Mouse (Mus musculus) spleen, postnatal 36 days (tissue): ENCODE measurements around the gene Pou2af1.

Experiments used
- DNase-seq, 2 experiments: peaks; one replicate each; pipeline ENCODE4 v3.0.0; 2022; ENCODE audit warnings: low spot score in 2 of 2, mixed read lengths in 1 of 2

Pou2af1 gene

DNA sequence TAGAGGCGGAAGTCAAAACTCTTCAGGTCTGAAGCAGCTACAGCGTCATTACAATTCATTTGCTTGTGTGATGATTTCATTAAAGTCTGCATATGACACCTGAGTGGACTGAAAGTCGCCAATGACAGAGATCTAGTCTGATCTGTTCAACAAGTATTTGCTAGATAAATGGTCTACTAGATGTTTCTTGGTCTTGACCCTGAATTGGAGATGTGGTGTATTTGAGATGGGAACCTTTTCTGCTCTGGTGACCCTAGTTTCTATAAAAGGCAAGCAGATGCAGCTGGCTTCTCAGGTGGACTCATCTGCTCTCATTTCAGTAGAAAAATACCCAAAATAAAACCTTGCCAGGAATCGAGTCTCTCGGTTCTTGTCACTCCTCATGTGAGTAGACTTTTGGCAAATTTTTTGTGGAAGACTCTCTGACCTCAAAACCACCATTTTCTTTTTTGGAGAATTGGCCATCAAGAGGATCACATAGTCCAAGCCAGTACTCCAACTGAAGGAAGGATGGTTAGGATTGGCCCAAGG is 12.2 kb downstream of the Pou2af1 start:
- peak; percentile 35 to 38 for DNase-seq

DNA sequence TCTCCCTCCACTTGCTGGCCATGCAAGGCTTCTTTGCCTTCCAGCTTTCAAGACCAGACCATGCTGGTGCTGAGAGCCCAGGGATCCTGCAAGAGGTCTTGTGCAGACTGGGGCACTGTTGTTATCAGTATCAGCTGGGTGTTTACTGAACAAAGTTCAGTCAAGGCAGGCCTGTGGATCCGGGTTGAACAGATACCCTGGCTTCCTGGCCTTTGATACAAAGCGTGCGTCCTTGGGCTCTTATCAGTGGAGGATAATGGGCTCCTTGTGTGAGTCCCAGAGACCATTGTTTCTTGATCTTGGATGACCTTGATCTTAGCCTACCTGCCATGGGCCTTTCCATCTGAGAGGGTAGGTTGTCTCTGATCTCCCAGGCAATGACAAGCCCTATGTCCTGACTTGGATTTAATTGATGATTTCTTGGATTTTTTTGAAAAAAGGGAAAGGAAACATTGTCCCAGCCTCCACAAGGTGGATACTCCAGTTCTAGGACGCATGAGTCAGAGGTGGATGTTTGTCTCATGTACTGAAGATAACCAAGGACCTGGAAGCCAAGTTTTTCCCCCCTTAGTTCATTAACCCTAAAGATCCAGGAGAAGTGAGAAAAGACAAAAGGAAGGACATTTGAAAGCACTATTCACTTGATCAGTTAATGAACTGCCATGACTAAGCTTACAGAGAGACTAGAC is 17.3 kb downstream of the Pou2af1 start:
- no peak for DNase-seq

DNA sequence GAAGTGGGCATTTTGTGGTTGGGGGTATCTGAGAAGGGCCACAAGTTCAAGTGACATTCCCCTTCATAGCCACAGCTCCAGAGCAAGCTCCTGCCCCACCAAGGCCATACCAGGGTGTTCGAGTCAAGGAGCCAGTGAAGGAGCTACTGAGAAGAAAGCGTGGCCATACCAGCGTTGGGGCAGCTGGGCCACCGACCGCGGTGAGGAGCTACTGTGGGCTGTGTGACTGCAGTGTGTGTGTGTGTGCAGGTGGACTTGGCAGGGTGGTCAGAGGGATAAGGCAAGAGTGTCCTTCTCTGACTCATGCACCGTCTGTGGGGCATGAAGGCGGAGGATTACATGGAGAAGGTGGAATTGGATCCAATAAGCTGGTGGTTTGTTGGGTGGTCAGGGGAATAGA is 18.7 kb downstream of the Pou2af1 start:
- DNase-seq: no peak

DNA sequence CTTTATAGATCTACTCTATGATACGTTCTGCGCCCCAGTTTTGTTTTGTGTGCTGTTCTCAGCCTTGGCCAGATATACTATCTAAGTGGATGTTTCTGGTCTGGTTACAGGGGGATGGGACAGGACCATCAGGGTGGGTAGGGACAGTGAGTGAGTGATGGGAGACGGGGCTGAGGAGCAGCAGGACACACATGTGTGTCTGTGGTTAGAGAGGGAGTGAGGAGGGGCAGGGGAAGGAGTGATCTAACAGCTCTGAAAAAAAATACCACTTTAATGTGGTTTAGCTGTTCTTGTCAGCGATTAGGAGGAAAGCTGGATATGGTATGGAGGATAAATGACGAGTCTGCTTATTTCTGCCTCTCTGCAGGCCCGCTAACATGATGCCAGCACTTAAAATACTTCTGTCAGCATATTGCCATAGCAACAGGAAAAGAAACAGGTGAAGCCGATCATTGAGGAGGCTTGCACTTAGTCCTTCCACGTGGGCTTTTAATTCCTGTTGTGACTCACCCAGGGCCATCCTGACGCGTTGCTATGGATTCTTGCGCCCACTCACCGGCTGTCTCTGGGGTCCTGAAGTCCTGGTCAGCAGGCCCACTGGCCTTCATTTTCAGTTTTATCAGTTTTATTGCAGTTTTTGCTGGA is 25.4 kb downstream of the Pou2af1 start:
- no peak for DNase-seq

DNA sequence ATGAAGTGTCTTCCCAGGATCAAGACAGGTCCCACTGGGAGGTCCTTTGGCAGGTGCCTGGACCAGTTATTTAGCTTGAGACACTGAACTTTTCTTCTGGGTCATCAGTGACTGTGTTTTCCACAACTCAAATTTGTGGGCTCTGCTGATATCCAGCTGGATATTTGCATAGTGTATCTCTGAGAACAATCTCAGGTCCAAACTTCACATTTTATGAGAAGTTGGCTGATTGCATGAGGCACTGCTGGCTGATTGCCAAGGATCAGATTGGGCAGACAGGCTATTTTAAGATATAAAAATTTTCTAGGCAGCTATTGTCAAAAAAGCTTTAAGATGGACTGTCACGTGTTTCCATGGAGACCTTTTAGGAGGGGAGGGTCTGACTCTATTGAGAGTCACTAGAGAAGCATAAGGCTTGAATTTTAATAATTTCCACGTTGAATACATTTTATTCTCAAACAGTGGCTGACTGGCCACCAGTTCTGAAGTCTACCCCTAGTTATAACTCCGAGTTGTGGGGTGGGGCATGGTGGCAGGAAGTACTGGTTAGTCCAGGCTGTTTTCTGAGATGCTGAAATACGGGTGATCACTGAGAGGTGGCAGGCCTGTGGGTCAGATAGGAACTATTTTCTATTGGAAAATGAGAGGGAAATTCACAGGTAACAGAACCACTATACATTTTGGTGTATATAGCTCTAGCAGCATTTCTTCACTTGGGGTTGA is 43.4 kb downstream of the Pou2af1 start:
- DNase-seq: no peak

DNA sequence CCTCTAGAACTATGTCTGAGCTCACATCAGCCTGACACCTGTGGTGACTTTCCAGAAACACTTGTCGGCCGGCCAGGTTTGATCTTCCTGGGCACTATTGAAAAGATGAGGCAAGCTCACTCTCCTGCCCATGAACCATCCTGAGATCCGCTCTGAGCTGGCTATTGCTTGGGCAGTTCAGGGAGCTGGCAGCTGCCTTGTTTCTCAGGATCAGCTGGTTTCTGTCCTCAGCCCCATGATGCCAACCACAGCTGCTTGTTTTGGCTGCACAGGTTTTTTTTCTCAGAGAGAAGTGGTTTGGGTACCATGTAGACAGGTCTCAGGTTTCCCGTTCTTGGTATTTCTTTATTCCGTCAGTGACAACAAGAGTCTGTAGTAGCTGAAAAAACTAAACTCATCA is 44.9 kb downstream of the Pou2af1 start:
- no peak for DNase-seq

DNA sequence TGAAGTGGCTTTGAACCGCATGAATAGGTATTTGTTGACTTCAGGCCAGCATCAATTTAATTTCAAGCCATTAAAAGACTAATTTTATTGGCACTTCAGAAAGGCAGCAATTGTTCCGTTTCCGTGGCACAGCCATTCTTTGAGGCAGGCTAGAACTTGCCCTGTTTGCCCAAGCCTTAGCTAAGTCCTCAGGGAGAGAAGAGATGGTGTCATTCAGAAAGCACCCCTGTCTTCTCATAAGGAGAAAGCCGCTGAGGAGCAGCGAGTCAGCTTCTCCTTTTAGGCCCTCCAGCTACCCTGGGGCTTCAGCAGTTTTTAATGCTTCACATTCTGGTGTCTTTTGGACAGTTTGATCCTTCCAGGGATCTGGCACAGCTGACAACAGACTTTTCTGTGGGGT is 55.3 kb downstream of the Pou2af1 start:
- DNase-seq: no peak

DNA sequence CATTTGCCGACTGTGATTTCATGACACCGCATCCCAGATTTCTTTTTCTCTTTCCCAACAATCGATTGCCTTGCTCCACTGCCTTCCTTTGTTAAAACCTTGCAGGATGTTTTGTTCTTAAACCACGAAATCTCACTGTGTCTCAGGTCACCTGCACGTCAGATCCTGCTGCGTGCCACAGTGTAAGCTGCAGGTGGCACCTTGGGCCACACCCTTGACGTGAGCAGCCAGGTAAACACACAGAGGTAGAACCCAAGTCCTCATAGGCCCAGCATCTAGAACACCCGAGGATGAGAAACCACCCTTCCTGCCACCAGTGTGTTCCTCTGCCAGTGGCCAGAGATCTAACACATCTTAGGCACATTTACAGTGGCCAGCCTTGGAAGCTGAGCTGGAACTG is 57.6 kb downstream of the Pou2af1 start:
- no peak for DNase-seq

DNA sequence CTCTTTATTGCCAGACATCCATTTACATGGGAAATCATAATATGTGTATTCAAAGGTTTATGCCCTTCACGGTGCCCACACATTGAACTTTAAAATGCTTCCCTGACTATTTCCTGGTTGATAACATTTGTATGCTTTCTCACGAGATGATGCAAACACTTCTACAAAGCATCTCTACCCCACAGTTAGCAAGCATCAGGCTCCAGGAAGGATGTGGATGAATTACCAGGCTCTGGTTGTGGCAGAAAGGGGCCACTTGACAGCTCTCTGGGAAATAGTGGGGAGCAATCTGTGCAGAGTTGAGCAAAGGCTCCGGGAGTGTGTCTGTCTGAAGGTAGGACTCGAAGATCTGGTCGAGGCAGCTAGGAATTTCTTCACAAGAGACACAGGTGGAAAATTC is 58.6 kb downstream of the Pou2af1 start:
- DNase-seq: no peak

DNA sequence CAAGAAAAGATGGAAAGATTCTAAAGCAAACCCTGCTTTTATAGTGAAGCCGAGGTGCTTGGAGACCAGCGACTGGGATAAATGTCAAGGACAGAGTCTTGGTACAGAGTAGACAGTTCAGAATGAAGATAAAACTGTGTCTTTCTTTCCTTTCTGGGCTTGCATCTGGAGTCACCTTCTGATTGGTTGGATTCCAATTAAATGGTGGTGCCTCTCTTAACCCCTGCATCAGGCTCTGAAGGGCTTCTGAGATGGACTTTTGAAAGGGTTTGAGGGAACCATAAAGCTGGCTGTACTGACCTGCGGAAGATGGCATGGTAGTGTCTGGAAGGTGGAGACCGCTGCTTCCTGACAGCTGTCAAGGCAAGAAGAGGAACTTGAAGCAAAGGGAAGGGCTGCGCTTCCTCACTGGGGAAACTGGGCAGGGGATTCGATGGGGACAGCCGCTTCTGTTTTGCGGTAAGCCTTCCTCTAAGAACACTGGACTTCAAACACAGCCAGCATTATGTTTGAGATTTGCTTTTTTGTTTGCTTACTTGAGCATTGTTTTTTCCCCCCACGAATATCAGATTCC is 60.2 kb downstream of the Pou2af1 start:
- DNase-seq: peak; percentile 20 to 23

DNA sequence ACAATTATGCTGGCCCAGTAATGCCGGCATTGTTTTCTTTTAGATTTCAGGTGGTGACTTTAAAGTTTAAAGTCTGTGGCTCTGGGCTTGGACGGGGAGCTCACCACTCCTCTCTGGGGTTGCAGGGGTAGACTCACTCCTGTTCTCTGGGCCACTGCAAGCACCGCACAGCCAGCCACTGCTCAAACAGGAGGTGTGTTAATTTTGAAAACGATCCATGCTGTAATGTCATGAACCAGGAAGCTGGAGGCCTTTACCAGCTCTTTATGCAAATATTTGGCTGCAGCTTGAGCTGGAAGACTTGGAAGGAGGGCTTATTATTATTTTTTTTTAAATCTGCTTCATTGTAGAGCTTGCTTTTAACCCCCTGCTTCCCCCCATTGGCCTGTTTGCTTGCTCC is 61.2 kb downstream of the Pou2af1 start:
- no peak for DNase-seq

DNA sequence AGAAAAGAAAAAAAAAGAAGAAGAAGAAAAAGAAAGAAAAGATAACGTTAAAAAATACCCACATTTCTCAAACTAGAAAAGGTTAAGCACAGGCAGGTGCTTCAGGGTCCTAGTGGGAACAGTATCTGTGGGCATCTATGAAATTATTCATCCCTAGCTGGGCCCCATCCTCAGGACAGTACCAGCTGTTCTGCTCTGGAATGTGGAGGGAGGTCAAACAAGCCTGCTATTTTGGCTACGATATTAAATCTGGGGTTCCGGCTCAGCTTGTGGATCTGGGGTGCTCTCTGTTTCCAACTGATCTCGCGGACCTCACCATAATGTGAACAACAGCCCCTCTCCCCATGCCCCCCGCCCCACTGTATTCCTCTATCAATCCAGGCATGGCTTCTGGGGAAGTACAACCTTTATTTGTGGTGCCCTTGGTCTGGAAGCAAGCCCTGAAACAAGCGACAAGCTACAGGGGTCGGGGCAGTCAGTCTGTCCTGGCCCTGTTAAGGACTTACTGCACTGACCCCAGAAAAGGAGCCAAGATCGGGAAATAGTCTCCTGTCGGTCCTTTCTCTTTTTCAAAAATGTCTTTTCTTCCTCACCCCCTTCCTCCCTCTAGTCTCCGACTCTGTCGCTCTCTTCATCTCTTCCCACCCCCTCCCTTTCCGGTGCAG is 64.5 kb downstream of the Pou2af1 start:
- DNase-seq: no peak

DNA sequence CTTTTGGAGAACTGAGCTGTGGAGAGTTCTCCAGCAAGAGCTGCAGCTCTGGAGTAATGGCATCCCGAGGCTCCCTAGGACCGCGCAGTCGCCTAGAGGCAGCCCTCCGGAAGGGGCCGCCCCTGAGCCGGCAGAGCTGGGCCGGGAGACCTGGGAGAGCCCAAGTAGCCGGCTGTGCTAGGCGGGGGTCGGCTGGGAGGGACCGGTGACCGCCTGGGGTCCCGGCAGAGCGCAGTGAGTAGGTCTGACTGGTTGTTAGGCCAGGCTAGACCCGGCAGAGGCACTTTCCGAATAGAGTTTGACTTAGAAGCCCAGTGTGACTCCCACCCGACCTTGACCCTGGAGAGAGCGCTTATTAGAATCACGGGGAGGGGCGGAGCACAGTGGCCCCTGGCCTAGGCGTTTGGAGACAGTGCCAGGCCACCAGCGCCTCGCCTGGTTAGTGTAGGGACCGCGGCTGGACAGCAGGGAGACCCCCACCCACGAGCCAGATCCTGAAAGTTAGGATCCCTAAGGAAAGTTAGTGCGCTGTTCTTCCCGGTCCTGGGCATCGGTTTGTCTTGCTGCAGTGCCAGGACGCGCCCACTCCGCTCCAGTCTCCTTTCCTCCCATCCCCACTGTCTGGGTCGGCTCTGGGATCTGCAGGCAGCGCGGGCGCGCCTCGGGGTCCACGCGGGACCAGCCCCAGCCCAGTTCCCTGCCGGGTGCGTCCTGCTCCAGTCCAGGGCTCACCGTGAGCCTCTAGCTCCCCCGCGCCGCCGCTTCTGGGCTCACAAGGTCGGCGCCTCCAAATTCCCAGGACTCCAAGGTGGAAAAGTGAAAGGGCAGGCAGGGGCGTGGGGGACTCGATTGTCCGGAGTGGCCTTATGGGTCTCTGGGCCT is 65.2 kb downstream of the Pou2af1 start, which contains the start of gene Colca2:
Gene Colca2, minus strand, starts transcription at position 70 of the 882 bp plus-strand sequence.
- peak; percentile 17 to 19 for DNase-seq

DNA sequence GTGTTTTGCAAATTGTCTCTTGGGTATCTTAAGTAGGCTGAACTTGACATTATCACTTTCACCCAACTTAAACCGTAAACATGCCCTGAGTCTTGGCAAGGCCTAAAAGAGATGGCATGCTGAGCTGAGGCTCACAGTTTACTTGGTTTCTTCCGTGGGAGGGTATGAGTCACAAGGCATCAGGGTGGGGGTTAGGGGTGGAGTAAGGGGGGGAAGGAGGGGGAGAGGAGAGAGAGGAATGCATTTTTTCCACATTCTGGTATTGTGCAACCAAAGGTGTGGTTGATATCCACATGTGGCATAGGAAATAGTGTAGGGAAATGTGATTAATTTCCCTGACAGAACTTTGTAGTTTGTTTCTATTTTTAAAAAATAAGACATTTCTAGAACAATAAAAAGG is 72.6 kb downstream of the Pou2af1 start:
- DNase-seq: no peak
